Mouse (Mus musculus) adrenal gland, adult (tissue): Measurements from ENCODE around the gene Prg2.

Experiments used
- DNase-seq, 2 experiments: peaks; one replicate each; pipeline ENCODE4 v3.0.0; 2022 to 2023; ENCODE audit warnings: low spot score in 1 of 2; ENCODE audit not compliant: inconsistent age in 2 of 2

Prg2 gene

DNA sequence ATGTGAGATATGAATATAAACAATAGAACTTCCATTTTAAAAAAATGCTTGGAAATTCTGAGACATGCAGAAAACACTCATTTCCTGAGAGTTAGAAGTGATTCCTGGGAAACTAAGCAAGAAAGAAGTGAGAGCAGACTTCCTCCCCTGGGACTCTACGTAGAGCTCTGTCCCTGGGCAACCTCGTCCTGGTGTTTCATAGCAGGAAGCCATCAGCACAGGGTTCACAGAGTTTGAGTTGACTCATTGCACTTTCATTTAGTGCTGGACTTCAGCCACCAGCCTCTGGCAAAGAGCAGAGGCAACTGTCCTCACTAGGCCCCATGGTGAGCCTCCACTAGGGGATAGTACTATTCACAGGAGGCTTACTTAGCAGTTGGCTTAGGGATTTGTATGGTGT, 19.0 kb upstream of the Prg2 start:
- DNase-seq = peak; percentile 79 to 88

DNA sequence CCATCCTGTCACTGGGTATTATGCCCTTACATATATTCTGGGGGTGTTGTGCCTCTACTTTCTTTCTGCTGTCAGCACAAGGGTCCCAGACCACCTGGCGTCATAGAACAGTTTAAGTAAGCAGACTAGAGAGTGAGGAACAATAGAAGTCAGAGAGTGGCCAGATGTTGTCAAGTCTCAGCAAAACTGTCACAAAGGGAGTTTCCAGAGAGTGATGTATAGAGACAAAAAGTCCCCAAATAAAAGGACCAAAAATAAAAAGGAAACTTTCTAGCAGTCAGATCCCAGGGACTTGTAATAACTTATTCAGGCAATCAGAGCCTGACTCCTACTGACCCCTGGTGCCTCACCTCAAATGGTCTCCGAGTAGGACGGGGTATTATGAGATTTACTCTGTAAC, 18.4 kb upstream of the Prg2 start:
- no peak for DNase-seq

DNA sequence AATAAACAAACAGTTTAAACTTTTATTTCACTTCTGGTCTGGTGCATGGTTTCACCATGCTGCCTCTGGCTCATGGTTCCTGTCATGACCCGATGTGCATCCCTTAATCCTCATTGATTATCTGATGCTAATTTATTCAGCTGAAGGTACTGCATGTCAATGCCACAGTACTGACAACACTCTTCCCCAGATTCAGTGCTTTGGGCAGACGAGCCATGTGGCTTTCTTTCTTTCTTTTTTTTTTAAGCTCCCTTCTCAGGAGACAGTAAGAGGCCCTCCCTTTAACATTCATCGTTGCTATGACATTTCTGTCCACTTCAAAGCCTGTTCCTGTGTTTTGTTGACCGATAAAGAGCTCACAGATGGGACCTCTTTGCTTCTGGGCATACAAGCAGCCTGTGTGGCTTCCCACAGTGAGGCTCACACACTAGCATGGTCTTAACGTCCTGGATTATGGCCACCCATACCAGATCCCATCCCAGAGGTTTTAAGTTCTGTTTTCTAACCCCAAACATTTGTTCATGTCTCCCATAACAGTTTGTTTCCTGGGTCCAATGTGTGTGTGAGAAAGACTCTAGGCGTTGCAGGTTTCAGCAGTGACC, 17.3 kb upstream of the Prg2 start:
- peak in 1 of 2 experiments; percentile 44 for DNase-seq

DNA sequence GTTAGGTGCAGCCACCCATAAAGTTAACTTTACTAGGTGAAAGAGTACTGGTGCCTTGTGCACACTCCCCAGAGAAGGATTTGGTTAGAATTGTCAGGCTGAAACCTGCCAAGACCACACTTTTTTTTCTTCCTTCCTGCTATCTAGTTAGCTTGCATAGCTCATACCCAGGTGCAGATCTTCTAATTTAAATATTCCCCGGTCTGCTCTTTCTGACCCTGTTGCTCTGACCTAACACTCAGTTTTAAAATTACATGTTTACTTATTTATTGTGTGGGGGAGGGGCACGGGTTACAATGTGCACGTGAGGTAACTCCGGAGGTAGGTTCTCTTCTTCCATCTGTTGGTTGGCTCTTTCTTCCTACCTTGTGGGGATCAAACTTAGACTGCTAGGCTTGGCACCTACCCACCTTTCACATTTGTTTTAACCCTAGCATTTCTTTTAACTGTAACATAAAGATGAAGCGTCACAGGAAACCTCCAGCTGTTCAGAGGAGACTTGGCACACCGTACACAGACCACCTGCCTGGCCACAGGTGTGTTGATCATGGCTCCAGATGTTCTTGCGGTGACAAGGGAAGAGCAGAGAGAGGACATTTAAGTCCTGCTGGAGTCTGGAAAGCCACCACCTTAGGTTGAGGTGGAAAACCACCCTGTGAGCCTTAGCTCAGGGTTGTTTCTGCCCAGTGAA, 16.0 kb upstream of the Prg2 start:
- DNase-seq = no peak

DNA sequence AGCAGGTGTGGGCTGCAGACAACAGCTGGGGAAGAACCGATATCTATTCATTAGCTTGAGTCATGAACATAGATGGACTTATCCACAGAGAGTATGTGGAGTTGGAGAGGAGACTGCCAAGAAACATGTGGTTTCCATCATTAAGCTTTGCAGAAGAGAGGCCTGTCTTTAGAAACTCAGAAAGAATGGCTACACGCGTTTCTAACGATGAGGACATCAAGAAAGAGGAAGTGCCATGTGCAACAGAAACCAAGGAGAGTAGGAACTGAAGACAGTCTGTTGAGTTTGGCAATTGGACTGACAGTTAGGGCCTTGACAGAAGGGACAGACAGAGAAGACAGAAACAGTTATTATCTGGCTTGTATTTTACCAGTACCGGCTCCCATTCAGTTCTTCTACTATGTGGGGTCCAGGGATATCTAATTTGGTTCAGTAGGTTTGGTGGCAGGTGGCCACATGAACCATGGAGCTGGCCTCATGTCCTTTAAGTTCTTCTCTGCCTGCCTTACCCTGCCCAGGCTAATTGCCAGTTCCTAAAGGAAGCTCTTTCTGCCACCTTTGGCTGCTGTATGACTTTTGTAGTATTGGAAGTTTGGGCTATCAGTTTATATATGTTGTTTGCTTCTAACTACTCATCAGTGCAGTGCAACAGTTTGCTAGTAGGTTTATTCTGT, 12.8 kb upstream of the Prg2 start:
- no peak for DNase-seq

DNA sequence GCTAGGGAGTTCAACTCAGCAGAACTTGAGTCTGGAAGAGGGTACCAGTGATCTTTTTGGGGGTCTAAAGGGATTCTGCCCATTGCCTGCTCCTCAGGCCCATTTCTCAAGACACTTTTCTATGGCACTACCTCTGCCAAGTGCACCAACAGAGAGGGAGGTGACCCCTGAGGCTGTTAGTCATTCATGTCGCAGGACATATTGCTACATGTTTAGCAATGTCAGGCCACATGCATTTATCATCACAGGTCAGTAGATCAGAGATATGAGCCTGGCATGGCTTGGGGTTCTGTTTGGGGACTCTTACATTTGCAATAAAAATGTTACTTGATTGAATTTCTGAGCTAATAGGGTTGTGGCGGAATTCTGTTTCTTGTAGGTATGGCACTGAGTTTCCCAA, 4.7 kb upstream of the Prg2 start:
- no peak for DNase-seq

DNA sequence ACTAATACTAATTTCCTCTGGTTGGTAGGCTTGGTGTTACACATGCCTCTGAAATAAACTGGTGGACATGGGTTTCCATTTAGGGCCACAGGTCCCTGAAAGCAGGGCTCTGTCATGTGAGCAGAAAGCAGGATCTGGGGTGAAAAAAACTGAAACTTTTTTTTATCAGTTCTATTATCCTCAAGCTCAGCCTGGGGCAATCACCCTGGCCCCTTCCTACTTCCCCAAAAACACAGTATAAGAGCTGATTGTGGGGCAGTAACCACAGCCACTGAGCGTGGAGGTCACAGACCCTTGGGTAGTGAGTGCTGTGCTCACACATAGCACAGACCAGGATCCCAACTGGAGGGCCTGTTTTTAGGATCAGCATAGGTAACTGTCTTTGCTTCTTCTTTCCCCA, 7.7 kb downstream of the Prg2 start, which contains the start of gene Prg3:
Gene Prg3, plus strand, starts transcription at position 286 of the 400 bp plus-strand sequence.
- DNase-seq = no peak

DNA sequence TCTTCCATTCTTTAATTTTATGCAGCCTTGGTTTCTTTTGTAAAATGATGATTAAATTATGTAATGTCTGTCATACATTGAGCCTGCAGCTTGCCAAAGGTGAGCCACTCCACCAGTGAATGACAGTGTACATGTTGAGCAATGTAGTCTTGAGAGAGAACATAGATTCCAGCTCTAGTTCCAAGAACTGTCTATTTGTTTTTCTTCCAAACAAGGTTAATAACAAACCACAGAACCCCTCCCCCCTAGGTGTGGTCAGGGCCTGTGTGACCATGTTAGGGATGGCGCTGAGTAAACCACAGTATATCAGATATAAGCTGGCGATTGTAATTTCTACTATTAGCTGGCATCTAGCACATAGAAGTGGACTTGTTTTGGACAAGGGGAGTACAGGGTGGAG, 16.1 kb downstream of the Prg2 start:
- DNase-seq = no peak

DNA sequence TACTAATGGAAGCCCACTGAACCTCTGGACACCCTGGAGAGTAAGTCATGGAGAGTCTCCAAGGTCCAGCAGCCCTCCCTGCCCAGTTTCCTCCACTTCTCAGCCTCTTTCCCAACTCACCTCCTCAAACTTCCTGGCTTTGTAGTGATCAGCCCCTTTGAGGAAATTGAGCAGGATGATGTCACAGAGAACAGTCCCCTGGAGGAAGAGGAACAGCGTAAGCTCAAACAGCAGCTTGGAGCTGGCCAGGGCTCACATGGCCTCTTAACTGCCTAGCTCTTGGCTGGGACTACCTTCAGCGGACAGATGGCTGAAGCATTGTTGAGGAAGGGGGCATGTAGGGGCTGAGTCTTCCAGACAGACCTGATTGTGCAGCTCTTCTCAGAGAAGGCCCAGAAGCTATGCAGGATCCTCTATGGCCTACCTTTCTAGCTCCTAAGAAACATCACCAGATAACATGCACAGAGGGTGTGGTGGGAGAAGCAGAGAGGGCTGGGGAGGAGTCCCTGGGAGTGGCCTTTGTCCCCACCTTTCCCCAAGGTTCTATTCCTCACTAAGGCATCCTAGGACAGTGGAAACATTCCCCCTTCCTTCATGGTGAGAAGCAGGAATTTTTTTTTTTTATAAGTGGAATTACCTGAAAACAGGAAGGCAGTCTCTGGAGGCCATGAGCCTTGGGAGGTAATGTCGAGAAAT, 19.4 kb downstream of the Prg2 start:
- peak in 1 of 2 experiments; percentile 28 for DNase-seq

DNA sequence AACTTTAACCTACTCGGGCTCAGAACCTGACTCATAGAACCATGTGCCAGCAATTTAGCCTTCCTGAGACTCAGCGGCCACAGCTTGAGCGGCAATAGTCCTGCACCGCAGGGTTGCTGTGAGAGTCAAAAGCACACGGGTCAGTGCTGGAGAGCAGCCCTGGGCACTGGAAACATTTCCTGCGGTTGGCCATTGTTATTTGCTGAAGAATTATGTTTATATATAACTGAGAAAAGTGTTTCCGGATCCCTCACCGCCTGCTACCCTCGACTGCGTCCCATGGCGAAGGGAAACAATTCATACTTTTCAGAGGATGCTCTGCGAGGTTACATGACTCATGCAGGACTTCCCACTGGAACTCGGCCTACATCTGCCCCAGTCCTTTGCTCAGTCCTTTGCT, 21.2 kb downstream of the Prg2 start:
- peak; percentile 20 to 38 for DNase-seq

DNA sequence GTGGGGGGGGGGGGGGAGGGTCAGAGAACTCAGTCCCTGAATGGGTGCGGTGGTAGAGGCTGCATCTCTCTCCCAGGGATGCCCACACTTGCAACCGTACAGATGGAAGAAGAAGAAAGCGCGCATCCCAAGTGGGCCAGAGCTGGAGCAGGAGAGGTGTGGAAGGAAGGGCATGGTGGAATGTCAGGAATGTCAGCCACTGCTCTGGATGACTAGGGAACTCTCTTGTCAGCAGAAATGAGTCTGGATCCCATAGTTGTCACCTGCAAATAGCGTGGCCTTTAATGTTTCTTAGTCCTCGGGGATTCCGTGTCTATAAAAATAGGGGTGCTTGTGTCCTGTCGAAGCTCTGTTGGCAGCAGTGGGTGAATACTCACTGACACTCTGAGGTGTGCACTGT, 22.3 kb downstream of the Prg2 start:
- DNase-seq = no peak

DNA sequence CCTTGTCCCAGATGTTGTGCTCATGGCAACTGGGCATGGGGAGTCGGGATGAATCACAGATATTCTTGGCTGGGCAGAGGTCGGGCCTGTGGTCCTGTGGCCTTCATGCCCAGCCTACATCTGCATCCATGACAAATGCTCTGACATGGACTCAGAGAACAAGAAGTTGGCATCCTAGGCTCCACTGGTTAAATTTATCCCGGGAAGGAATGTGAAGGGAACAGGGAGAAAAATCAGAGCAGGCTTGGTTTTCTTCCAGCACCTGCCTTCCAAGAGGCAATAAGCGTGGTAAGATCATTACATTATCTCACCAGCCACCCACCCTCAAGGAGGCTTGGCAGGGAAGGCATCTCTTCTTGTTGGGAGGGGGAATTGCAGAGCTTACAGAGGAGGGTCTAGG, 24.1 kb downstream of the Prg2 start:
- no peak for DNase-seq

DNA sequence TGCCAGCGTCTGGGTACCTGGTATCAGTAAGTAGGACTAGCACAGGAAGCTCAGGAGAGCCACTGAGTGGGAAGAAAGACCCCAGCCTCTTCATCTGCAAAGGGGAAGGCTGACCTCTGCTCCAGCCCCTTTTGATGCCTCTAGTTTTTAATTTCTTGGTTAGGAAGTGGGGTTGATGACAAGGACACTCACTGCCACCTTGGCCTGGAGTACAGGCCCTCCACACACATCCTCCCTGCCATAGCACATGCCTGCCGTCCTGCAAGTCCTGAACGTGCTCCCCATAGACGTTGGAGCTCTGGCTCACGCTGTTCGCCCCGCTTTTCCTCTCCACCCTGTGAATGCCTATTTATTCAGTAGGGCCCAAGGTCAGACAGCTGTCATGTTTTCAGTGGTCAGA, 26.3 kb downstream of the Prg2 start:
- DNase-seq = no peak

DNA sequence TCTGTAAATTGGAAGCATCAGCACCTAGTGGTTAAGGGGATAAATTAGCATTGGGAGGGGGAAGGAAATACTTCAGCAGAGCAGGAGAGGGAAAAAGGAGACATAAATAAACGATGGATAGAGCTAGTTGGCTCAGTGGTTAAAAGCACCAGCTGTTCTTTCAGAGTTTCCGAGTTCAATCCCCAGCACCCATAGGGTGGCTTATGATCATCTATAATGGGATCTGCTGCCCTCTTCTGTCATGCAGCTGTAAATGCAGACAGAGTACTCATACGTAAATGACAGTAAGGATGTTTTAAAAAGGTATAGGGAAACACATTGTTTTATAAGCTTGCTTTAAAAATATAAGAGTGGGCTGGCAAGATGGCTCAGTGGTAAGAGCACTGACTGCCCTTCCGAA, 27.5 kb downstream of the Prg2 start:
- peak in 1 of 2 experiments; percentile 73 for DNase-seq

DNA sequence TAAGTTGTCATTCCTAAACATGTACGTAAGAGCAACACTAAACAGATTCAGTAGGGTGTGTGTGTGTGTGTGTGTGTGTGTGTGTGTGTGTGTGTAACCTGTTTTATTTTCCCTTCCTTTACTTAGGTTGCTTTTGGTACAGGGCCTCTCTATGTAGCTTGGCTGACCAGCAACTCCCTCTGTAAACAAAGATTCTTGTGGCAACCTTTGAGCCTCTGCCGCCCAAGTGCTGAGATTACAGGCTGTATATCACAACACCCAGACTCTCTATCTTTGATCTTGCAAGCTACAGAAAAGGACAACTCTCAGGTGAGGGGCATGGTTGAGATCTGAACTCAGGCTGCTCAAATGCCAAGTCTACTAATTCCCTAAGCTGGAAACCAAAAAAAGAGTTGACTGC, 29.0 kb downstream of the Prg2 start:
- no peak for DNase-seq

DNA sequence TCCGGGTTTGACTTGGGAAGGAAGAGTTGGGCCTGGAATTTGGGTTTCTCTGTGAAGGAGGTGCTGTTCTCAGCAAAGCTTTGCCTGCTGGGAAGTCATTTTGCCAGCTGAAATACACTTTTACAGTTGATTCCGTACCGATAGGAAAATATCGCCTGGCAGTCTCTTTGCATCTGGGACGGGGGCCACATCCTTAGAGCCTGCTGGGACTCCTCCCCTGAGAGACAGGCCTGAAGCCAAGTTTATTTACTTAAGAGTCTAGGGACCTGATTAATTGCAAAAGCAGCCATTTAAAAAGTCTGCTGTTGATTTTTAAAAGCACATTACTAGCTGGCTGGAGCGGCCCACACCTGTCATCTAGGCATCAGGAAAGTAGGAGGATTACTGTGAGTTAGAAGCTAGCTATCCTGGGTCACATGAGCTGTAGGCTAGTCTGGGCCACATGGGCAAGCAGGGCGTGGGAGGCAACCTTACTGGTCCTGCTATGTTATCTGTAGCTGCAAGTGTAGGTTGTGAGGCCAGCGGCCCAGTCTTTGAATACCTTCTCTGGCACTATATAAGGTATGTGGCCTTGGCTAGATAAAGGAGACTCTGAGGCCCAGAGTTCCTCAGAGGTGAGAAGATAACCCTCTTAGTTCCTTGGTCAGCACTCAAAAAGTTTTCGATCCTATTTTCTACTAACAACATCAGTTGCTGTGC, 31.8 kb downstream of the Prg2 start:
- no peak for DNase-seq

DNA sequence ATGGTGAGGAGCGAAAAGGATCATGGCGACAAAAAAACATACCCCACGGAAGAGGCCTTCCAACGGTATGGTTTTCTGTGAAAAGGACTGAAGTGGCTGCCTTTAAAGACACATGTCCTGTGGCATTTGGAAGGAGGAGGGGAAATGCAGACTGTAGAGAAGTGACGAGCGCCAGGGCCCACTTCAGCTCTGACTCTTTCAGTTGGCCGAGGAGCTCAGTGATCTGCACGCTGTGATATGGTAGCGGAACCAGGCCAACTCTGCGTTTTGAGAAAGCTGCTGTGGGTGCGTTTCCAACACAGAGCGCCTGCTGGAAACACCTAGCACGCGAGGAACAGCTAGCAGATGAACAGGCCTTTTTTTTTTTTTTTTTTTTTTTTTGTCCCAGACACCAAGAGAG, 32.4 kb downstream of the Prg2 start:
- DNase-seq = no peak

DNA sequence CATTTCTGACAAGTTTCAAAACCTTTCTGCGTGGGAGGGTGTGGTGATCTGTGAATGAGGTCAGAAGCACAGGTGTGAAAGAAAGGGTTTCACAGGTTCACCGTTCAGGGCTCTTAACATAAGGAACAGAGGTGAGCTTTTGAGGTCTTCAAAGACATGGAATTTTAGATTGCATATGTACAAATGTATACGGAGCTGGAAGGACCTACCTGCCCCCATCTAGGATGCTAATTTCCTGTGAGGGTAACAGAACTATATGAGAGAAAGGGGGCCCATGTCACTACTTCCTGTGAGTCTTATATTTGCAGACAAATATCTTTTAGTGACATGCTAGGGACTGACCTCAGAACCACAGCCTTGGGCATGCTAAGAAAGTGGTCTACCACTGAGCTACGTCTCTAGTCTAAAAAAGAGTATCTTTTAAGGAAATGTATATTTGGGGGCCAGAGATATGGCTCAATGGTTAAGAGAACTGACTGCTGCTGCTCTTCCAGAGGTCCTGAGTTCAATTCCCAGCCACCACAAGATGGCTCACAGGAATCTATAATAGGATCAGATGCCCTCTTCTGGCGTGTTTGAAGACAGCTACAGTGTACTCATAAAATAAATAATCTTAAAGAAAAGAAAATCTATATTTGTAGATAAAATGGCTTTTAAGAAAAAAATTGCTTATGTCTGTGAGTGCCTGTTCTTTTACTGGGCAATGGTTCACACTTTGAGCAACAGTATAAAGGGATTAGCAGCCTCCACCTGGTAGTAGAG, 33.7 kb downstream of the Prg2 start:
- DNase-seq = no peak

DNA sequence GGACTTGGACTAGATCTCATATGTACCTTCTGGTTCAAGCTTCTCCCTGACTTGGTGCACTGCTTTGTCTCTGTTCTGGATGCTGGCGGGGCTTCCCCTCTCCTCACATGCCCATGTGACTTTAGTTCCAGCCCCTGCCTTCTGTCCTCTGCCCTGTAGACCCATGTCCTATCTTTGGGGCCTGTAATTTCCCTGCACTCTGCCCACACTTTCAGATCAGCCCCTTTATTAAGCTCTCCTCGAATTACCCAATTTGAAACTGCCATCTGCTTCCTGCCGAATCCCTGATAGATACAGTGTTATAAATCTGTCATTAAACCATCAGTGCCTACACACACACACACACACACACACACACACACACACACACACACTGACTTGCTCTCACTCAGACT, 34.3 kb downstream of the Prg2 start:
- DNase-seq = no peak

DNA sequence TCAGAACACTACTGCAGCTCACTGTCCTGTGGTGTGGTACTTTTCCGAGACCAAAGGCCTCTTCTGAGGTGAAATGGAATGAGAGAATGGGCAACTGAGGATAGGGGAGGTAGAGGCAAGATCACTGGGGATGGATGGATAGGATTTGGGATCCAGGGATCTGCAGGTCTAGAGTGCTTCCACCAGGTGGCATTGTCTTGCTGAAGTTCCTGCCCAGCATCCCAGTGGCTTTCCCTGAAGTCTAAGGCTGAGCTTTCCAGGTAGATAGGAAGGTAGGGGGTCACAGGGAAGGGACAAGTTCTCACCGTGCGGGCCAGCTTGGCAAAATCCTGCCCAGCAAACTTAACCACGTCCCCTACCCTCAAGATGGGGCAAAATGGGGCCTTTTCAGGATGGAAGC, 41.8 kb downstream of the Prg2 start:
- peak in 1 of 2 experiments; percentile 48 for DNase-seq

DNA sequence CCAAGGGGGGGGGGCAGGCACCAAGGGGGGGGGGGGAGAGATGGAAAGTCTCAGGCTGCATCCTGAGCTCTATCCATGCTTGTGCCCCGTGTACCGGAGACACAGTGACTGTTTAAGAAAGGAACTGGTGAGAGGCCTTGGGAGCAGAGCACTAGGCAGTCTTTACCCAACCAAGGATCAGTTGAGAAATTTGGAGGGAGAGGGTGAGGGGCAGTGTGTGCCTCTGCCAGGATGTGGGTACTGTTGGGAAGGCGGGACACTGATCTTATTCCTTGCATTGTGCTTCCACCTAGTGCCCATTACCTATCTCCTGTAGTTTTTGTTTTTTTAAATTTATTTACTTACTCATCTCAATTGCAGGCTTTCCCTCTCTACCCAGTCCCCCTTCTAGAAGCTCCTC, 45.9 kb downstream of the Prg2 start:
- DNase-seq = no peak
